Mouse (Mus musculus): Measurements from ENCODE around the gene Nacc2. TPM values are rescaled to one million over a fixed set of nuclear protein-coding genes. Genes with fewer than 3 reads are reported as not detected.

The Nacc2 gene
- polyA plus RNA-seq, 3 experiments from 2014 or later: 0.47 to 0.78 (median 0.57) TPM

Other genes with a start within 250 kb of the Nacc2 start
- 10 to 100 TPM in 1 of 3 experiments, 1 to 10 TPM in 2; 7.0 to 13.6 (median 8.6) TPM for gene Camsap1, start 139.9 kb downstream of the Nacc2 start, polyA plus RNA-seq (2017; shearing (Covaris generic))
- gene Ubac1, start 101.5 kb downstream of the Nacc2 start, polyA plus RNA-seq (2017; shearing (Covaris generic)): 10 to 100 TPM; 14.1 to 17.2 (median 16.0) TPM
- not detected for gene Lhx3, start 85.1 kb upstream of the Nacc2 start, polyA plus RNA-seq (2017; shearing (Covaris generic))
- gene Qsox2, start 114.3 kb upstream of the Nacc2 start, polyA plus RNA-seq (2017; shearing (Covaris generic)): 1 to 10 TPM; 1.3 to 2.6 (median 1.9) TPM
- under 1 TPM in 1 of 3 experiments, not detected in 2; 0.04 TPM for gene Ccdc187, start 171.3 kb upstream of the Nacc2 start, polyA plus RNA-seq (2017; shearing (Covaris generic))
- gene Gpsm1, start 192.3 kb upstream of the Nacc2 start, polyA plus RNA-seq (2017; shearing (Covaris generic)): 1 to 10 TPM; 3.8 to 5.0 (median 5.0) TPM
- gene Dnlz, start 228.9 kb upstream of the Nacc2 start, polyA plus RNA-seq (2017; shearing (Covaris generic)): 1 to 10 TPM; 7.6 to 8.7 (median 7.6) TPM
- 1 to 10 TPM in 2 of 3 experiments, under 1 TPM in 1; 0.53 to 2.1 (median 1.1) TPM for gene Card9, start 237.7 kb upstream of the Nacc2 start, polyA plus RNA-seq (2017; shearing (Covaris generic))

Data from inflammation-experienced regulatory T-cells, adult 6 months (primary cell).